Mouse (Mus musculus): ENCODE results near the gene Slc30a10.

DNA sequence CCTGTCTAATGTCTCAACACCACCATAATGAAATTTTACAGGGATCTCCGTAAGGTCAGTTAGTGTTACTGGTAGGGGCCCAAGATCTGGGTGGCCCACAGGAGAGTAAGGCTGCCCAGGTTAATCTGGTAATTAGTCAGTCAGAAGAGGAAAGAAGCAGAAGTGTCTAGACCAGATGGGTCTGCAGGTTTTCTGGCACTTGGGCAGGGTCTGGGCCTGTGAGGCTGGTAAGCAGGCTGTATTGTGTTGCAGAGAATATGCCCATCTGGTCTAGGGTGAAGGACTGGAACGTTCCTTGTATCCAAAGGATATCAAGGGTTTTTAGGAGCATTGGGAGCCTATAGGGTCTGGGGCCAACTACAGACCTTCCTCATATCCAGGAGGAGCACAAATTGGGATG, 36.0 kb downstream of the Slc30a10 start:
- TF ChIP-seq CTCF (IDR thresholded peaks at IDR 0.05; ENCODE audit: extremely low read depth, insufficient read depth, low read length) (no peak), POLR2A (IDR thresholded peaks at IDR 0.05; ENCODE audit: extremely low read depth, insufficient read depth, low read length) (no peak)

Measured in cortical plate, adult 2 months (tissue).